Mouse (Mus musculus): ENCODE measurements around the gene Bcl3. TPM values are rescaled to one million over a fixed set of nuclear protein-coding genes. Genes with fewer than 3 reads are reported as not detected.
A peak's percentile ranks its signal among the peaks of the same experiment; 100 is the strongest.
"Not testable (repeated sequence)": the region's sequence is repeated elsewhere in the genome, so short reads cannot be mapped to it uniquely, and the experiment has no call there.

The Bcl3 gene
- polyA plus RNA-seq, 1 experiment from 2014 or later: 4.1 TPM

DNA sequence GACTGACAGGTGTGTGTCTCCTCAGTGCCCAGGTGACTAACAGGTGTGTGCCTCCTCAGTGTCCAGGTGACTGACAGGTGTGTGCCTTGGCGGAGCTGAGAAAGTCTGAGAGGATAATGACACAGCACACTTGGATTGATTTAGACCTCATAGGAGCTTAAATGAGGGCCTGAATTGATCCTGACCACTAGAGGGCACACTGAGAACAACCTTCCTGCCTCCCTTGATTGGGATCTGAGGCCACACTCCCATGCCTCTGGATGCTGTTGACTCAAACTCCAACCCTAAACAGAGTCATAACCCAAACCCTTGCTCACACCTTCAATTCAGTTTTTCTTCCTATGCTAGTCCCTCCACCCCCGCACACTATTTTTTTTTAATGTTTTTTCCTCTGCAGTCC is 21.8 kb downstream of the Bcl3 start:
- peaks cover 12% of the 10 kb centered on the region for H3K27me3 ChIP-seq (ENCODE audit: control insufficient read depth, insufficient read depth, low read length)
- 17% methylated on average over 2 of the region's 2 CpGs for WGBS
- 0 out of 2 replicates have a peak, but pooled peaks cover 2% of the 10 kb centered on the region for H3K4me1 ChIP-seq (ENCODE audit: control insufficient read depth, insufficient read depth, low read length)
- no peak overlapping the region for H3K4me3 ChIP-seq (ENCODE audit: low read length)
- ATAC-seq (replicated peaks; ENCODE audit: extremely low read depth, insufficient read depth, low FRiP score): no peak
- H3K36me3 ChIP-seq (ENCODE audit: control insufficient read depth, insufficient read depth): no peaks in the 10 kb centered on the region
- H3K9ac ChIP-seq (ENCODE audit: low read length): no peak overlapping the region
- H3K9me3 ChIP-seq (replicated peaks; ENCODE audit: control insufficient read depth, low read length): peaks cover 3% of the 10 kb centered on the region; the same call in 1 of the 2 replicates
- H3K27ac ChIP-seq (ENCODE audit: low read length): no peak overlapping the region
- no peak overlapping the region for H3K4me2 ChIP-seq (ENCODE audit: low read depth, low read length)

DNA sequence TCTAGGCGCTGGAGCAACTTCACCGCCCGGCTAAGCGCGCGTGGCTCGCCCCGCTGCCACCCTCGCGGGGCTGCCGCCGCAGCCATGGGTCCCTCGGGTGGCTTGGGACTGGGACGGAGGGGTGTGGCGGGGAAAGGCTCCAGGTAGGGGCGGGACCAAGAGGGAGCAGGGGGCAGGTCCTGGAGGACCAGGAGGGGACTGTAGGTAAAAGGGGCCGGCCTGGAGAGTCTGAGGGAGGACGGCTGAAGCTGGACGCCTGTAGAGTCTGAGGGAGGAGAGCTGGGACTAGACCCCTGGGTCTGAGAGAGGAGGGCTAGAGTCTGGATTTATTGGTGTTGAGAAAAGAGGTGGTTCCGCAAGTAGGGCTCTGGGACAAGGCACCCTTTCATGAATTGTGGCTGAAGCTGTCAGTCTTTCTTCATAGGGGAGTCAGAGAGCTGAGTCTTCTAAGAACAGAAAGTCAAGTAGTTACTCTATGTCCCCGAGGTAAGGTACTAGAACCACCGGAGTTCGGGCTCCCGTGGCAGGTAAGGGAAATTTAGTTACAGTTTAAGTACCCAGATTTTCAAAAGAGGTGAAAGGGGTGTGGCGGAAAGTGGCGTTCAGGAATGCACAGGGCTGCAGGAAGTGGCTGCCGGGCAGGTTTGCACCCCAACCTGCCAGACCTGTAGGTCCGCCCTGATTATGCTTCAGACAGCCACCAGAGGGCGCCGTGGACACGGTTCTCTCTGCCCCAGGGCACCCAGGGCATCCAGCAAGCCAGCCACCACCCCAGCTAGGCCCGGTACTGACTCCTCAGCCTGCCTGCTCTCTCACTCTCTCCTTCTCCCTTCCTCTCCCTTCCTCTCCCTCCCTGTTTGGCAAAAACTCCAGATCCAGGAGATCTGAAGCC is 25.6 kb downstream of the Bcl3 start, which contains the start of gene Cblc:
TSS of gene Cblc (minus strand) at position 113 of the 892 bp plus-strand sequence.
- peak within 1 kb of the TSS; percentile 35 for H3K4me3 ChIP-seq (ENCODE audit: low read length)
- peaks cover 14% of the 10 kb centered on the region for H3K27me3 ChIP-seq (ENCODE audit: control insufficient read depth, insufficient read depth, low read length)
- H3K27ac ChIP-seq (ENCODE audit: low read length): peak within 1 kb of the TSS; percentile 35; the same call in 1 of the 2 replicates
- peak within 1 kb of the TSS; percentile 51 for H3K4me2 ChIP-seq (ENCODE audit: low read depth, low read length)
- WGBS: 3% methylated on average over 32 of the region's 32 CpGs
- H3K9me3 ChIP-seq (replicated peaks; ENCODE audit: control insufficient read depth, low read length): no peaks in the 10 kb centered on the region
- peak within 1 kb of the TSS; percentile 25; the same call in 1 of the 2 replicates for H3K9ac ChIP-seq (ENCODE audit: low read length)
- ATAC-seq (replicated peaks; ENCODE audit: extremely low read depth, insufficient read depth, low FRiP score): peak; percentile 50; the same call in 1 of the 2 replicates
- no peaks in the 10 kb centered on the region for H3K36me3 ChIP-seq (ENCODE audit: control insufficient read depth, insufficient read depth)
- 0 out of 2 replicates have a peak, but pooled peaks cover 2% of the 10 kb centered on the region for H3K4me1 ChIP-seq (ENCODE audit: control insufficient read depth, insufficient read depth, low read length)

DNA sequence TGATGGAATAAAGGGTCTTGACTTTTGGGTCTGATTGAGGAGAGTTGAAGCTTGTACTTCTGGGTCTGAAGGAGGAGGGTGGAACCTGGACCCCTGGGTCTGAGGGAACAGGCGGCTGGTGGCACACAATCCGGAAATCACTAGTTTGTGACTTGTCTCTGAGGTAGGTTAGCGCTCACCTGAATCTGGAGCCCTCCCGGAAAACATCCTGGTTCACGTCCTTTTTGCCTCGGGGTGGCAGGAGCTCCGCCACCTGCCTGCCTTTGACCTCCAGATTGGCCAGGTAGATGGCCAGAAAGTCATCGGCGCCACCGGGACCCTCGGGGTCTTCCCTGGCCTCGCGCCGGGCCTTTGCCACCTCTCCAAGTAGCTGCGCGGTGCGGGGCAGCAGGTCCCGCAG is 26.3 kb downstream of the Bcl3 start:
- WGBS: 10% methylated on average over 18 of the region's 18 CpGs
- H3K27me3 ChIP-seq (ENCODE audit: control insufficient read depth, insufficient read depth, low read length): peaks cover 14% of the 10 kb centered on the region
- ATAC-seq (replicated peaks; ENCODE audit: extremely low read depth, insufficient read depth, low FRiP score): no peak
- H3K4me3 ChIP-seq (ENCODE audit: low read length): peak overlapping the region; percentile 35
- peak overlapping the region; percentile 25; the same call in 1 of the 2 replicates for H3K9ac ChIP-seq (ENCODE audit: low read length)
- H3K4me2 ChIP-seq (ENCODE audit: low read depth, low read length): peak overlapping the region; percentile 51
- 0 out of 2 replicates have a peak, but pooled peaks cover 2% of the 10 kb centered on the region for H3K4me1 ChIP-seq (ENCODE audit: control insufficient read depth, insufficient read depth, low read length)
- no peaks in the 10 kb centered on the region for H3K9me3 ChIP-seq (replicated peaks; ENCODE audit: control insufficient read depth, low read length)
- no peaks in the 10 kb centered on the region for H3K36me3 ChIP-seq (ENCODE audit: control insufficient read depth, insufficient read depth)
- H3K27ac ChIP-seq (ENCODE audit: low read length): no peak overlapping the region

DNA sequence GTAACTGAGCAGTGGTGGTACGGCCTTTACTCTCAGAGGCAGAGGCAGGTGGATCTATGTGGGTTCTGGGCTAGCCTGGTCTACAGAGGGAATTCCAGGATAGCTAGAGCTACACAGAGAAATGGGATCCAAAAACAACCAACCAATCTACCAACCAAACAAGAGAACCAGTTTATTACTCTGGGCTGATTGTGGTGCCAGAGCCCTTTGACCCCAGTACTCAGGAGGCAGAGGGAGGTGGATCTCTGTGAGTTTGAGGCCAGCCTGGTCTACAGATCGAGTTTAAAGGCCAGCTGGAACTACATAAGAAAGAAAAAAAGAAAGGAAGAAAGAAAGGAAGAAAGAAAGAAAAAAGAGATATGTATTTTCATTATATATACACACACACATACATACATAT is 27.3 kb downstream of the Bcl3 start:
- 56% methylated on average over 2 of the region's 2 CpGs for WGBS
- Histone ChIP-seq H3K9me3 (replicated peaks; ENCODE audit: control insufficient read depth, low read length) (no peaks in the 10 kb centered on the region), H3K36me3 (ENCODE audit: control insufficient read depth, insufficient read depth) (no peaks in the 10 kb centered on the region), H3K9ac (ENCODE audit: low read length) (no peak overlapping the region), H3K4me2 (ENCODE audit: low read depth, low read length) (no peak overlapping the region), H3K27ac (ENCODE audit: low read length) (no peak overlapping the region), H3K27me3 (ENCODE audit: control insufficient read depth, insufficient read depth, low read length) (peaks cover 14% of the 10 kb centered on the region), H3K4me1 (ENCODE audit: control insufficient read depth, insufficient read depth, low read length) (0 out of 2 replicates have a peak, but pooled peaks cover 2% of the 10 kb centered on the region), H3K4me3 (ENCODE audit: low read length) (no peak overlapping the region)
- no peak for ATAC-seq (replicated peaks; ENCODE audit: extremely low read depth, insufficient read depth, low FRiP score)

DNA sequence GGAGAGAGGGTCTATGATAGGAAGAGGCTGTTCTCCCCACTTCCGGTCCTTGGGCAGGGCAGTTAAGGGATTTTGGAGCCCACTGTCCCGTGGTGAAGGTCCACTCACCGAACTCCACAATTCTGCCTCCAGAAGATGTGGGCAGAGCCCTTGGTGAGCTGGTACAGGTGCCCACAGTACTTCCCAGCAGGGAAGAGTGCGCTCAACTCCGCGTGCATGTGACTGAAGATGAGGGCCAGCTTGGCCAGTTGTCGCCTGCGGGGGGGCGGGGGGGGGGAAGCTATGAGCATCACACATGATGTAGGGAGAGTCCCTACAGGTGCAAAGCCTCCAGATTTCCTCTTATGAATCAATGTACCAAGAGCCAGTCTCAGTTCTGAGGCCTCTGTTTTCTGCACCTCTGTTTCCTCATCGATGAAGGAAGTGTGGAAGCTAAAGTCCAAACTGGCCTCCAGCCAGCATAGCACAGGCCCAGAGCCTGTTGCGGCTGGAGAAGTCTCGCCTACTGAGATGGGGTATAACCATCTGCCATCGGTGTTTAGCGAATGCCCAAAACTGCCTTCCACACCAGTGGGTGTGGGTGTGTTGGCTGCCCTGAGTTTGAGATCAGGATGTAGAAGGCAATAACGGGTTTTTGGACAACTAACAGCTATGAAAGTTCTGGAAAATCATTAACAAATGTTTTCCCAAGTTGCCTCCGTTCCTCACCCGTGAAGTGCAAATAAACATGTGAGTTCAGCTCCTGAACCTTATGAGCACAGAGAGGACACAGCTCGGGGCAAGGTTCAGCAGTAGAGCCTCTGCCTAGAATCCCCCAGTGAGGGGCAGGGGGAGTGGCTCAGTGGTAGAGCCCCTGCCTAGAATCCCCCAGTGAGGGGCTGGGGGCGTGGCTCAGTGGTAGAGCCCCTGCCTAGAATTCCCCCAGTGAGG is 29.6 kb downstream of the Bcl3 start:
- no peak overlapping the region for H3K4me3 ChIP-seq (ENCODE audit: low read length)
- 79% methylated on average over 19 of the region's 19 CpGs for WGBS
- no peak overlapping the region for H3K9ac ChIP-seq (ENCODE audit: low read length)
- H3K27ac ChIP-seq (ENCODE audit: low read length): no peak overlapping the region
- peaks cover 14% of the 10 kb centered on the region for H3K27me3 ChIP-seq (ENCODE audit: control insufficient read depth, insufficient read depth, low read length)
- no peak overlapping the region for H3K4me2 ChIP-seq (ENCODE audit: low read depth, low read length)
- ATAC-seq (replicated peaks; ENCODE audit: extremely low read depth, insufficient read depth, low FRiP score): no peak
- H3K9me3 ChIP-seq (replicated peaks; ENCODE audit: control insufficient read depth, low read length): no peaks in the 10 kb centered on the region
- no peaks in the 10 kb centered on the region for H3K36me3 ChIP-seq (ENCODE audit: control insufficient read depth, insufficient read depth)
- H3K4me1 ChIP-seq (ENCODE audit: control insufficient read depth, insufficient read depth, low read length): peaks cover 5% of the 10 kb centered on the region

DNA sequence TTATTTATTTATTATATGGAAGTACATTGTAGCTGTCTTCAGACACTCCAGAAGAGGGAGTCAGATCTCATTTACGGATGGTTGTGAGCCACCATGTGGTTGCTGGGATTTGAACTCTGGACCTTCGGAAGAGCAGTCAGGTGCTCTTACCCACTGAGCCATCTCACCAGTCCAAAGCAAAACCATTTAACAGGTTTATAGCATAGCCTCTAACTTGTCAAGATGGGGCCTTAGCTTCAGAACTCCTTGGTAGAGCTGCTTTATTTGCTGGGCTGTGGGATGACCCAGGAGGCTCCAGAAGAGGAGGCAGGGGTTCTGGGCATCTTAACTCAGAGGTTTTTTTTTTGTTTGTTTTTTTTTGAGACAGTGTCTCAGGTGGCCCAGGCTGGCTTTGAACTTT is 31.1 kb downstream of the Bcl3 start:
- not testable (repeated sequence) for H3K4me3 ChIP-seq (ENCODE audit: low read length); H3K27me3 ChIP-seq (ENCODE audit: control insufficient read depth, insufficient read depth, low read length); H3K4me2 ChIP-seq (ENCODE audit: low read depth, low read length); ATAC-seq (replicated peaks; ENCODE audit: extremely low read depth, insufficient read depth, low FRiP score); H3K36me3 ChIP-seq (ENCODE audit: control insufficient read depth, insufficient read depth); H3K9ac ChIP-seq (ENCODE audit: low read length); H3K4me1 ChIP-seq (ENCODE audit: control insufficient read depth, insufficient read depth, low read length); H3K27ac ChIP-seq (ENCODE audit: low read length); H3K9me3 ChIP-seq (replicated peaks; ENCODE audit: control insufficient read depth, low read length)
- 77% methylated on average over 2 of the region's 2 CpGs for WGBS

DNA sequence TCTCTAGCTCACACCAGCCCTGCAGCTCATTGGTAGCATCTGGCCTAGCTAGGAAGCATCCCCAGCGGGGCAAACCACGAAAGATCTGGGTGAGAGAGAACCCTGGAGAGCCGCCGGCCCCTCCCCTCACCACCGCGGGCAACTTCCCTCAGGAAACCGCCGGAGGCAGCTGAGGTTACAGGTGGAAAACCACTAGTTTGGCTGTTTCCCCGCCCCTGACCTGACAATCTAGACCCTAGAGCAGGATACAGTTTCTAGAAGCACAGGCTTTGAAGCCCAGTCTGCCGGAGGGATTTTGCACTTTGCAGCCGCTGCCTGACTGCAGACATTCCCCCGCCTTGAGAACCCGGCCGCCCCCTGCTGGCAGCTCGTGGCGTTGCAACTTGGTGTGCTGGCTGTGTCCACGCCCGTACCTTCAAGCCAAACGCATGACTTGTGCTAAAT is 32.6 kb downstream of the Bcl3 start:
- peak; percentile 71 for ATAC-seq (replicated peaks; ENCODE audit: extremely low read depth, insufficient read depth, low FRiP score)
- WGBS: under 1% methylated on average over 19 of the region's 19 CpGs
- Histone ChIP-seq H3K4me1 (ENCODE audit: control insufficient read depth, insufficient read depth, low read length) (peaks cover 3% of the 10 kb centered on the region), H3K27me3 (ENCODE audit: control insufficient read depth, insufficient read depth, low read length) (no peaks in the 10 kb centered on the region), H3K4me3 (ENCODE audit: low read length) (peak overlapping the region; percentile 49), H3K4me2 (ENCODE audit: low read depth, low read length) (peak overlapping the region; percentile 83), H3K9ac (ENCODE audit: low read length) (peak overlapping the region; percentile 74), H3K9me3 (replicated peaks; ENCODE audit: control insufficient read depth, low read length) (no peaks in the 10 kb centered on the region), H3K36me3 (ENCODE audit: control insufficient read depth, insufficient read depth) (no peaks in the 10 kb centered on the region), H3K27ac (ENCODE audit: low read length) (0 out of 2 replicates have a peak overlapping the region, but pooled peaks have one; percentile 16)

DNA sequence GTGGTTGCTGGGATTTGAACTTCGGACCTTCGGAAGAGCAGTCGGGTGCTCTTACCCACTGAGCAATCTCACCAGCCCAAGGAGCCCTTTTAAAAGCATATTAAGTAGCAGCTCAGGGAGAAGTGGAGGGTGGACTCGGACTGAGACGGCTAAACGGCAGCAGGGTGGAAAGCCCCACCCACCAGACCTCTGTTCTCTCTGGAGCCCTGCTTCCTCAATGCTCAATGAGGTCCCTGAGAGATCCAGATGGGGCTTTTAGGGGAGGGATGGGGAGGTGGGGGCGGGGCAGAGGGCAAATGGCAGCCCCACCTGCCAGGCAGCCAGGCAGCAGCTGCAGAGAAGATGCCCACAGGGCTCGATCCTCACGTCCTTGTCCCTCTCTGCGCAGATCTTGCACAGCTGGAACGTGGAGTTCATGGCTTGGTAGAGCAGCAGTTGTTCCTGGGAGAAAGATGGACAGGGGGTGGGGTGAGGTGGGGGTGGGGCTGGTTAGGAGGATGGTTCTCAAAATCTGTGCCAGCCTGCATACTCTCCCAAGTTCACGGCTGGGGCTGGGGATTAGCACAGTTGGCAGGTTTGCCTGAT is 36.6 kb downstream of the Bcl3 start:
- no peaks in the 10 kb centered on the region for H3K9me3 ChIP-seq (replicated peaks; ENCODE audit: control insufficient read depth, low read length)
- 42% methylated on average over 12 of the region's 12 CpGs for WGBS

More for the DNA sequence above, 36.6 kb downstream of the Bcl3 start:
- no peak overlapping the region for H3K4me3 ChIP-seq (ENCODE audit: low read length)
- no peaks in the 10 kb centered on the region for H3K27me3 ChIP-seq (ENCODE audit: control insufficient read depth, insufficient read depth, low read length)
- no peaks in the 10 kb centered on the region for H3K36me3 ChIP-seq (ENCODE audit: control insufficient read depth, insufficient read depth)
- no peak overlapping the region for H3K27ac ChIP-seq (ENCODE audit: low read length)
- no peak overlapping the region for H3K9ac ChIP-seq (ENCODE audit: low read length)
- no peak for ATAC-seq (replicated peaks; ENCODE audit: extremely low read depth, insufficient read depth, low FRiP score)
- no peak overlapping the region for H3K4me2 ChIP-seq (ENCODE audit: low read depth, low read length)
- peaks cover 3% of the 10 kb centered on the region for H3K4me1 ChIP-seq (ENCODE audit: control insufficient read depth, insufficient read depth, low read length)
